Comparison of ENCODE assay signal across 23 mouse cellular contexts in the genomic region with DNA sequence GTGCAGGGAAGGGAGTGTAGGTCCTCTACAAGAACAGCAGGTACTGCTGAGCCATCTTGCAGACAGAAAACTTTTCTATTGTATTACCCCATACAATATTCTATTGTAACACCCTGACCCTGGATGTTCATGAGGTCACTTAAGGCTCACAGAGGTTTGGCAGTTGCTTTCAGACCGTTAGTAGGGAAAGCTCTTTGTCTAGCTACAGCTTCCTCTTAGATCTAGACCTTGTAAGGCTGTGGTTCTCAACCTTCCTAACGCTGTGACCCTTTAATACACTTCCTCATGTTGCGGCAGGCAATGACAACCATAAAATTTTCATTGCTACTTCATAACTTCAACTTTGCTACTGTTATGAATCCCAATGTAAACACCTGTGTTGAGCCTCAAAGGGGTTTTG. TPM values are rescaled to one million over a fixed set of nuclear protein-coding genes. Genes with fewer than 3 reads are reported as not detected.
A peak's percentile ranks its signal among the peaks of the same experiment; 100 is the strongest.
DNase-seq lines count a peak whose midpoint lies in the region; ATAC-seq and TF ChIP-seq lines count a peak whose summit lies in the region.
"Had no signal": no experiment of that assay in that cellular context is flagged by ENCODE, and none has a peak within 500 bp of the region (broad histone marks: within the 10 kb centered on the region; RNA-seq: fewer than 3 reads in every experiment).

No protein-coding gene starts in this region.

- H3K4me2 ChIP-seq in forebrain, embryonic 13.5 days: 0 out of 2 replicates have a peak overlapping the region, but pooled peaks have one; percentile 99
- H3K4me2 ChIP-seq in forebrain, embryonic 12.5 days: no peak overlapping the region
- H3K4me2 ChIP-seq in intestine, postnatal 0 days (replicated peaks; ENCODE audit: low read depth): 0 out of 2 replicates have a peak overlapping the region, but pooled peaks have one; percentile 98
- no peak overlapping the region for H3K4me2 ChIP-seq in intestine, embryonic 15.5 days (replicated peaks)

- 75% methylated on average over 3 of the region's 3 CpGs for WGBS in forebrain, embryonic 13.5 days
- 82% methylated on average over 3 of the region's 3 CpGs for WGBS in forebrain, embryonic 12.5 days
- WGBS in intestine, postnatal 0 days: 49% methylated on average over 3 of the region's 3 CpGs
- WGBS in intestine, embryonic 15.5 days: 61% methylated on average over 3 of the region's 3 CpGs

- TF ChIP-seq CTCF in intestine, postnatal 0 days (IDR thresholded peaks at IDR 0.05; ENCODE audit: low read depth): no peak

- peaks cover 14% of the 10 kb centered on the region for H3K4me1 ChIP-seq in forebrain, embryonic 13.5 days
- H3K4me1 ChIP-seq in forebrain, embryonic 12.5 days: peaks cover 25% of the 10 kb centered on the region
- peaks cover 5% of the 10 kb centered on the region; the same call in 1 of the 2 replicates for H3K4me1 ChIP-seq in intestine, postnatal 0 days (replicated peaks; ENCODE audit: control insufficient read depth, insufficient read depth, low read length)
- H3K4me1 ChIP-seq in intestine, embryonic 15.5 days (replicated peaks): peaks cover 10% of the 10 kb centered on the region

- H3K9ac ChIP-seq in forebrain, embryonic 13.5 days: no peak overlapping the region
- no peak overlapping the region for H3K9ac ChIP-seq in forebrain, embryonic 12.5 days
- no peak overlapping the region for H3K9ac ChIP-seq in intestine, postnatal 0 days (ENCODE audit: low read depth, low read length)
- H3K9ac ChIP-seq in intestine, embryonic 15.5 days: no peak overlapping the region

- no peak for DNase-seq in embryo, embryonic 10.5 days (ENCODE audit: low spot score)
- DNase-seq in testis, postnatal 10 days (ENCODE audit: low spot score): no peak
- DNase-seq: adrenal gland, postnatal 25 days; cerebellum, adult 8-10 months; heart, adult 11 months; kidney, adult 11 months had no signal

- H3K27ac ChIP-seq in forebrain, embryonic 13.5 days: no peak overlapping the region
- no peak overlapping the region for H3K27ac ChIP-seq in forebrain, embryonic 12.5 days
- no peak overlapping the region for H3K27ac ChIP-seq in intestine, postnatal 0 days (ENCODE audit: low read depth, low read length)
- no peak overlapping the region for H3K27ac ChIP-seq in intestine, embryonic 15.5 days

- H3K27me3 ChIP-seq in forebrain, embryonic 13.5 days: peaks cover 26% of the 10 kb centered on the region
- H3K27me3 ChIP-seq in forebrain, embryonic 12.5 days: peaks cover 64% of the 10 kb centered on the region
- H3K27me3 ChIP-seq in intestine, postnatal 0 days (replicated peaks; ENCODE audit: control insufficient read depth, insufficient read depth, low read length): 0 out of 2 replicates have a peak, but pooled peaks cover 3% of the 10 kb centered on the region
- peaks cover 18% of the 10 kb centered on the region for H3K27me3 ChIP-seq in intestine, embryonic 15.5 days (replicated peaks)
- H3K27me3 ChIP-seq: CH12.LX had no signal

- H3K36me3 ChIP-seq in forebrain, embryonic 13.5 days (ENCODE audit: poor library complexity, severe bottlenecking): no peaks in the 10 kb centered on the region
- no peaks in the 10 kb centered on the region for H3K36me3 ChIP-seq in forebrain, embryonic 12.5 days (replicated peaks)
- H3K36me3 ChIP-seq in intestine, postnatal 0 days (ENCODE audit: control insufficient read depth, insufficient read depth): no peaks in the 10 kb centered on the region
- H3K36me3 ChIP-seq in intestine, embryonic 15.5 days: no peaks in the 10 kb centered on the region
- H3K36me3 ChIP-seq: embryonic facial prominence, embryonic 15.5 days; limb, embryonic 15.5 days; midbrain, embryonic 13.5 days; neural tube, embryonic 13.5 days had no signal

- no peak overlapping the region for H3K4me3 ChIP-seq in forebrain, embryonic 13.5 days
- H3K4me3 ChIP-seq in forebrain, embryonic 12.5 days (replicated peaks): no peak overlapping the region
- H3K4me3 ChIP-seq in intestine, postnatal 0 days (ENCODE audit: low read depth, low read length): no peak overlapping the region
- H3K4me3 ChIP-seq in intestine, embryonic 15.5 days (replicated peaks): no peak overlapping the region

- ATAC-seq in forebrain, embryonic 13.5 days: no peak
- ATAC-seq in forebrain, embryonic 12.5 days (ENCODE audit: low FRiP score): no peak
- ATAC-seq in intestine, postnatal 0 days: no peak
- no peak for ATAC-seq in intestine, embryonic 15.5 days
- peak; percentile 47 for ATAC-seq in granulocyte monocyte progenitor cell, adult 5-6 weeks (replicated peaks; ENCODE audit: poor library complexity, severe bottlenecking)
- ATAC-seq in megakaryocyte progenitor cell, adult 5-6 weeks (replicated peaks; ENCODE audit: poor library complexity): peak; percentile 42
- ATAC-seq: hindbrain, embryonic 16.5 days; lung, postnatal 0 days; midbrain, embryonic 13.5 days had no signal

- no peaks in the 10 kb centered on the region for H3K9me3 ChIP-seq in forebrain, embryonic 13.5 days (replicated peaks)
- peaks cover under 1% of the 10 kb centered on the region; the same call in 1 of the 2 replicates for H3K9me3 ChIP-seq in forebrain, embryonic 12.5 days
- no peaks in the 10 kb centered on the region for H3K9me3 ChIP-seq in intestine, postnatal 0 days (ENCODE audit: control insufficient read depth)
- H3K9me3 ChIP-seq in intestine, embryonic 15.5 days: no peaks in the 10 kb centered on the region
- H3K9me3 ChIP-seq: embryonic facial prominence, embryonic 15.5 days; limb, embryonic 15.5 days; midbrain, embryonic 13.5 days; neural tube, embryonic 13.5 days had no signal

RNA-seq across cellular contexts. Expression of gene Acot7, which starts 1.3 kb away (rescaled TPM):
- polyA plus RNA-seq in forebrain, embryonic 13.5 days (2015; fragmentation: Nextera tagmentation; extraction: Ambion mirVana): 126 and 135 TPM in 2 replicates
- 85.9 and 86.7 TPM in 2 replicates for polyA plus RNA-seq in forebrain, embryonic 12.5 days (2016; fragmentation: Nextera tagmentation; extraction: Ambion mirVana)
- polyA plus RNA-seq in intestine, postnatal 0 days (2015; fragmentation: Nextera tagmentation; extraction: Ambion mirVana): 24.1 and 28.7 TPM in 2 replicates
- polyA plus RNA-seq in intestine, embryonic 15.5 days (2015; fragmentation: Nextera tagmentation; extraction: Ambion mirVana): 57.8 and 60.0 TPM in 2 replicates
- total RNA-seq in granulocyte monocyte progenitor cell, adult 5-6 weeks (2014; fragmentation: Nextera tagmentation): 124 and 134 TPM in 2 replicates
- total RNA-seq in granulocyte monocyte progenitor cell, adult 5-6 weeks (2017): 79.4 and 89.5 TPM in 2 replicates
- 75.9 and 76.7 TPM in 2 replicates for total RNA-seq in megakaryocyte progenitor cell, adult 5-6 weeks (2015)
- total RNA-seq in megakaryocyte progenitor cell, adult 5-6 weeks (2017): 72.6 and 79.3 TPM in 2 replicates

RNA-seq across cellular contexts. Expression of gene Hes2, which starts 18.0 kb away (rescaled TPM):
- not detected in 2 replicates for polyA plus RNA-seq in forebrain, embryonic 13.5 days (2015; fragmentation: Nextera tagmentation; extraction: Ambion mirVana)
- polyA plus RNA-seq in forebrain, embryonic 12.5 days (2016; fragmentation: Nextera tagmentation; extraction: Ambion mirVana): not detected in 2 replicates
- polyA plus RNA-seq in intestine, postnatal 0 days (2015; fragmentation: Nextera tagmentation; extraction: Ambion mirVana): 8.6 and 11.2 TPM in 2 replicates
- polyA plus RNA-seq in intestine, embryonic 15.5 days (2015; fragmentation: Nextera tagmentation; extraction: Ambion mirVana): 0.30 and 0.42 TPM in 2 replicates
- total RNA-seq in granulocyte monocyte progenitor cell, adult 5-6 weeks (2014; fragmentation: Nextera tagmentation): not detected in 2 replicates
- not detected in 2 replicates for total RNA-seq in granulocyte monocyte progenitor cell, adult 5-6 weeks (2017)
- not detected in 2 replicates for total RNA-seq in megakaryocyte progenitor cell, adult 5-6 weeks (2015)
- total RNA-seq in megakaryocyte progenitor cell, adult 5-6 weeks (2017): not detected in 2 replicates
- total RNA-seq: adrenal gland, postnatal 25 days; CH12.LX; gastrocnemius, adult 8-10 months; heart, postnatal 25 days; left cerebral cortex, postnatal 25 days had no signal
- polyA plus RNA-seq: cortical plate, adult 2 months; hindbrain, embryonic 16.5 days had no signal

RNA-seq across cellular contexts. Expression of gene Espn, which starts 24.5 kb away (rescaled TPM):
- 0.10 and 0.13 TPM in 2 replicates for polyA plus RNA-seq in forebrain, embryonic 13.5 days (2015; fragmentation: Nextera tagmentation; extraction: Ambion mirVana)
- 1.8 and 2.1 TPM in 2 replicates for polyA plus RNA-seq in forebrain, embryonic 12.5 days (2016; fragmentation: Nextera tagmentation; extraction: Ambion mirVana)
- polyA plus RNA-seq in intestine, postnatal 0 days (2015; fragmentation: Nextera tagmentation; extraction: Ambion mirVana): 260 and 264 TPM in 2 replicates
- 29.2 and 30.8 TPM in 2 replicates for polyA plus RNA-seq in intestine, embryonic 15.5 days (2015; fragmentation: Nextera tagmentation; extraction: Ambion mirVana)
- 1.8 TPM in 1 of 2 replicates, not detected in the other for total RNA-seq in granulocyte monocyte progenitor cell, adult 5-6 weeks (2014; fragmentation: Nextera tagmentation)
- total RNA-seq in granulocyte monocyte progenitor cell, adult 5-6 weeks (2017): 0.43 TPM in 1 of 2 replicates, not detected in the other
- total RNA-seq in megakaryocyte progenitor cell, adult 5-6 weeks (2015): 1.1 and 1.3 TPM in 2 replicates
- total RNA-seq in megakaryocyte progenitor cell, adult 5-6 weeks (2017): 0.91 TPM in 1 of 2 replicates, not detected in the other

Comparison
In these comparisons a context has a peak if more than half of its experiments do, and no peak if none do; other contexts are left out.
1. H3K4me2 ChIP-seq: peak in forebrain, embryonic 13.5 days (single experiment) and intestine, postnatal 0 days (single experiment); none in forebrain, embryonic 12.5 days (single experiment) and intestine, embryonic 15.5 days (single experiment).
2. ATAC-seq: peak in granulocyte monocyte progenitor cell, adult 5-6 weeks (single experiment) and megakaryocyte progenitor cell, adult 5-6 weeks (single experiment); none in forebrain, embryonic 13.5 days (single experiment), forebrain, embryonic 12.5 days (single experiment), intestine, postnatal 0 days (single experiment) and intestine, embryonic 15.5 days (single experiment).